Mouse (Mus musculus) bone marrow macrophage, adult 2 months (primary cell): ENCODE results near the gene Spry1. TPM values are rescaled to one million over a fixed set of nuclear protein-coding genes. Genes with fewer than 3 reads are reported as not detected.
A peak's percentile ranks its signal among the peaks of the same experiment; 100 is the strongest.

Source experiments
- H3K27ac ChIP-seq: 2 replicates; pipeline ENCODE4 v1.5.1; 2012; ENCODE audit warnings: low read depth, low read length; ENCODE audit not compliant: insufficient read depth
- H3K4me1 ChIP-seq: 2 replicates; pipeline ENCODE4 v1.6.1; 2012; ENCODE audit warnings: low read length; ENCODE audit not compliant: control insufficient read depth, insufficient read depth
- H3K4me3 ChIP-seq: 2 replicates; pipeline ENCODE4 v1.5.1; 2012; ENCODE audit warnings: mild to moderate bottlenecking, low read length, moderate library complexity; ENCODE audit not compliant: insufficient read depth
- CTCF ChIP-seq: IDR thresholded peaks from 2 replicates; pipeline ENCODE4 v1.5.1; 2012; ENCODE audit warnings: low read depth, mild to moderate bottlenecking, low read length, moderate library complexity
- POLR2A ChIP-seq: IDR thresholded peaks from 2 replicates; pipeline ENCODE4 v1.6.1; 2012; ENCODE audit warnings: mild to moderate bottlenecking, low read depth, low read length, borderline replicate concordance
- polyA plus RNA-seq: library from polyadenylated mRNA; stranded (reverse); fragments of >200 nt; gene quantifications from 2 replicates; pipeline ENCODE4 v1.2.4, GENCODE M21; 2012; ENCODE audit not compliant: missing spikeins, insufficient read depth, insufficient read length

Spry1 gene
- polyA plus RNA-seq, 1 experiment = not detected

DNA sequence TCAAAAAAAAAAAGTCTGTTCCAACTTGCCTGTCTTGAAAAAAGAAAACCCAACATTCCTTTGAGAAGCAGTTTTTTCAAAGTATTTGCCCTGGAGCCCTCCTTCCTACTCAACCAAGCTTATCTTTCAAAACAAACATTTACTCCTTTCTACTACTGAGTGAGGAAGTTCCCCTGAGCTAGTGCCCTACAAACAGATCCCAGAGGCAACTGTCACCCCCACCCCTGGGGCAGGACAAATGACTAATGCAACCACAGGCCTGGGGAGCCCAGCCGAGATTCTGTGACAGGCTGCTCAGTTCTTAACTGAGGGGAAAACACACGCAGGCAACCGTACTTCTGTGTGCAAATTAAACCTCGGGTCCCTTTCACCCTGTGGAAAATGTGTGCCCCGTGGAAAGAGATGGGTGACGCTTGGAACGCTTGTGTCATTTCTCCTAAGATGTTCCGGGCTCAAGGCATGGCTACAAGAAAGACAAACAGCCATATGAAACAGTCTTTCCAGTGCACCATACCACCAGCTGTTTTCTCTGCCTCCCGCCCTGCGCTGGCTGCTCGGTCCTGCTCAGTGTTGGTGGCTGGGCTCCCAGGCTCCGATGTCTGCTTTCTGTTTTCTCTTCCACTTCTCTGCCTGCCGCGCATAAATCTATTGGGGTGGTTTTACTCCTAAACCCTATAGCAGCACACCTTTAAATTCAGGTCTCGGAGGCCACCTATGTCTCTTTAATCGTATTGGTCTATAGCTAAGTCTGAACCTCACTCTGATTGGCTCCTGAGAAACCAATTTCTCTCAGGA lies 14.4 kb downstream of the Spry1 start:
- Histone ChIP-seq H3K4me1 (peaks cover 3% of the 10 kb centered on the region; the same call in 1 of the 2 replicates), H3K27ac (no peak overlapping the region), H3K4me3 (peak overlapping the region; percentile 45)
- TF ChIP-seq POLR2A = no peak

GRCm38 (mm10) chr3:37654787-37655186 lies 15.0 kb downstream of the Spry1 start:
- Histone ChIP-seq H3K4me3 (peak overlapping the region; percentile 45), H3K4me1 (peaks cover 3% of the 10 kb centered on the region), H3K27ac (no peak overlapping the region)
- no peak for TF ChIP-seq CTCF
- no peak for TF ChIP-seq POLR2A

GRCm38 (mm10) chr3:37655933-37656633 lies 16.3 kb downstream of the Spry1 start:
- Histone ChIP-seq H3K27ac (no peak overlapping the region), H3K4me3 (peak overlapping the region; percentile 15; the same call in 1 of the 2 replicates), H3K4me1 (peaks cover 7% of the 10 kb centered on the region)
- TF ChIP-seq CTCF (no peak), POLR2A (no peak)

DNA sequence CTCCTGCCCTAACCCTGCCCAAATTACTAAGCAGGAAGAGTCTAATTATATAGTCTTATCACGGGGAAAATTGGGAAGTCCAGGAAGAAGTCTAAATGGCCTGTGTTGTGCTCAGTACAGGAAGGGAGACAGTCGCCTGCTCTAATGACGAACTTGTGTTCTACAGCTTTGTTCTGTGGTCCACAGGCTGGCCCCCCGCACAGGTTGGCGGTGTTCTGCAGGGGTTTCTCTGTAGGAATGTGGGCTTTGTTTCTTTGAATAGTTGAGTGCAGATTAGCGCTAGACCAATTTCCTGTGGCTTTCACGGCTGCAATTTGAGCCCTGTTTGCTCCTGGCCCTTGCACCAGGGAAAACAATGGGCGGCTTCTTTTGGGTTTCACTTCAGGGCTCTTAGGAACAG lies 17.3 kb downstream of the Spry1 start:
- no peak overlapping the region for H3K4me3 ChIP-seq
- peaks cover 7% of the 10 kb centered on the region for H3K4me1 ChIP-seq
- no peak overlapping the region for H3K27ac ChIP-seq
- TF ChIP-seq POLR2A (no peak), CTCF (no peak)

DNA sequence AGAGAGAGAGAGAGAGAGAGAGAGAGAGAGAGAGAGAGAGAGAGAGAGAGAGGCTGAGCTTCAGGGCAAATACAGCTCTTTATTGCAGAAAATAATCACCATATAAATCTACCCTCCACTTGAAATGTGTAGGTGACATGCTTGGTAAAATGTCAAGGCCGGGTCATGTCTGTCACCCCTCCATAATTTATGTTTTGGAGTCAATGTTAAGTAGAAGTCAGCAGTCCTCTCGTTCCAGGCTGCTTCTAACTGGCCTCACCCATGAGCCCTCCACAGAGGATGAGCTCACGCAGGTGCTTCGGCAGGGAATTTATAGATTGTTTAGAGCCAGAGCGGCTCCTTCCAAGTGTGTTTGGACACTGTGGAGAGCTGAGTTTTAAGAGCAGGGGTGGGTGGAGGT lies 18.4 kb downstream of the Spry1 start:
- Histone ChIP-seq H3K4me3 (no peak overlapping the region), H3K4me1 (peaks cover 7% of the 10 kb centered on the region), H3K27ac (no peak overlapping the region)
- TF ChIP-seq CTCF (no peak), POLR2A (no peak)

DNA sequence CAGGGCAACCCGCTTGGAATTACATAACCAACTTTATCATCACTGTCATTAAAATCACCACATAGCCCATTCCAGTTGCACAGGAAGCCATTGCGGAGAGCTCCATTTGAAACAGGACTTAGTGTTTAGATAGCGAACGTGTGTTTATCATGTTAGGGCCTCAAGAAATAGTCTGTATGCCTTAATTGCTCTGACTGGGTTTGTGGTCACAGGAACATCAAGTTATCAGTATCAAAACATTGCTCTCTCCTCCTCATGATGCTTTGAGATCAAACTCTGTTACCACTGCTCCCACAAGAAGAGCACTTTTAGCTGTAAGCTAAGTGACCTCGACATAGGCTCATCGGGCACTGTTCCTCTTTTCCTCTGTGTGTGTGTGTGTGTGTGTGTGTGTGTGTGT lies 19.9 kb downstream of the Spry1 start:
- Histone ChIP-seq H3K27ac (no peak overlapping the region), H3K4me3 (no peak overlapping the region), H3K4me1 (peaks cover 7% of the 10 kb centered on the region; the same call in 1 of the 2 replicates)
- no peak for TF ChIP-seq POLR2A

GRCm38 (mm10) chr3:37666291-37667118 lies 26.8 kb downstream of the Spry1 start:
- H3K27ac ChIP-seq = no peak overlapping the region
- H3K4me1 ChIP-seq = no peaks in the 10 kb centered on the region
- H3K4me3 ChIP-seq = no peak overlapping the region
- TF ChIP-seq CTCF = no peak
- TF ChIP-seq POLR2A = no peak

DNA sequence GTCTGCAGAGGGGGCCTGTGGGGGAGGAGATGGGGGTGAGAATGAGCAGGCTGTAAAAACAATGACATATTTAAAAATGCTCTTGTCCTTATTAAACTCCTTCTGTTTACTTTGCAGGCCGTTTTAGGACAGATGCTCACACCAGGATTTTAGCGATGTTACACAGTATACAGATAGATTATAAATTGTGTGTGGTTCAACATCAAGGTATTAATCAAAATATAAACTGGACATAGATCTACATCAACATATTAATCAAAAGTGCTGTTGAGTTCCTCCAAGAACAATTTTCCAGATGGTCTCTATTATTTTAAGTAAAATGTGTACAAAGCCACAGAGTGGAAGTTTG lies 27.3 kb downstream of the Spry1 start:
- H3K4me3 ChIP-seq = no peak overlapping the region
- no peak for TF ChIP-seq CTCF
- no peak for TF ChIP-seq POLR2A
- H3K4me1 ChIP-seq = no peaks in the 10 kb centered on the region
- H3K27ac ChIP-seq = no peak overlapping the region

DNA sequence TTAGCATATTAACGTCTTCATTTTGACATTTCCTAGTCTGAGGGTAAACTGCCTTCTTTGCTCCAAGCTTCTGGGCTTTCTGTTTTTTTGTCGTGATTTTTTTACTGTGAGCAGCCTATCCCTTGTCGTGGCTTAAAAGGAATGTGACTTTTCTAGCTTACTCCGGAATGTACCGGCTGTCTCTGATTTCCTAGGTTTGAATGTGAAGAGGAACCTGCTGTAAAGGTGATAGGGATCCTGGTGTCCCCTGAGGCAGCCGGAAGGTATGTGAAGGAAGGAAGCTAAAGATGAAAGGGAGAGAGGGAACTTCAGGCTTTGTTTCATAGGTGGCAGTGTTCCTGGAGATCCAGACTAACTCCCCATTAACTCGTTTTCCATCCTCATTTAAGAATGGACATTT lies 28.0 kb downstream of the Spry1 start:
- TF ChIP-seq POLR2A (no peak), CTCF (no peak)
- H3K27ac ChIP-seq = no peak overlapping the region
- H3K4me3 ChIP-seq = no peak overlapping the region
- H3K4me1 ChIP-seq = no peaks in the 10 kb centered on the region

DNA sequence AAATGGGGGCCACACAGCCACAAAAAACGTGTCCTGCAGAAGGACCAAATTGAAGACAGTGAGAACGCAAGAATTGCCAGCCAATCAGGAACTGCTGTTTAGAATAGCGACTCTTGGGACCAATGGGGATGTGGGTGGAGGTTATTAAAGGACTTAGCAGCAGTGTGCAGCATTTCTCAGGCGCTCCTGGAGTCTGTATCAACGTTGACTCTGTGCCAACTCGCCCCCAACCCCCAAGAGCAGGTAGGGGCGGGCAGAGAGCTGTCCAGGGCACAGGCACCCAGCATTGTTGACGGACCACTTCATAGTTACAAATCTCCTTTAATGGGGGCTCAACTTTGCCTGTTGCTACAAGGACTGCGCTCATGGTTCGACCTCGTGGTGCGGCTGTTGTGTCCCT lies 28.9 kb downstream of the Spry1 start:
- H3K27ac ChIP-seq = no peak overlapping the region
- no peak overlapping the region for H3K4me3 ChIP-seq
- no peaks in the 10 kb centered on the region for H3K4me1 ChIP-seq
- no peak for TF ChIP-seq CTCF
- TF ChIP-seq POLR2A = no peak
